In the genomic region with DNA sequence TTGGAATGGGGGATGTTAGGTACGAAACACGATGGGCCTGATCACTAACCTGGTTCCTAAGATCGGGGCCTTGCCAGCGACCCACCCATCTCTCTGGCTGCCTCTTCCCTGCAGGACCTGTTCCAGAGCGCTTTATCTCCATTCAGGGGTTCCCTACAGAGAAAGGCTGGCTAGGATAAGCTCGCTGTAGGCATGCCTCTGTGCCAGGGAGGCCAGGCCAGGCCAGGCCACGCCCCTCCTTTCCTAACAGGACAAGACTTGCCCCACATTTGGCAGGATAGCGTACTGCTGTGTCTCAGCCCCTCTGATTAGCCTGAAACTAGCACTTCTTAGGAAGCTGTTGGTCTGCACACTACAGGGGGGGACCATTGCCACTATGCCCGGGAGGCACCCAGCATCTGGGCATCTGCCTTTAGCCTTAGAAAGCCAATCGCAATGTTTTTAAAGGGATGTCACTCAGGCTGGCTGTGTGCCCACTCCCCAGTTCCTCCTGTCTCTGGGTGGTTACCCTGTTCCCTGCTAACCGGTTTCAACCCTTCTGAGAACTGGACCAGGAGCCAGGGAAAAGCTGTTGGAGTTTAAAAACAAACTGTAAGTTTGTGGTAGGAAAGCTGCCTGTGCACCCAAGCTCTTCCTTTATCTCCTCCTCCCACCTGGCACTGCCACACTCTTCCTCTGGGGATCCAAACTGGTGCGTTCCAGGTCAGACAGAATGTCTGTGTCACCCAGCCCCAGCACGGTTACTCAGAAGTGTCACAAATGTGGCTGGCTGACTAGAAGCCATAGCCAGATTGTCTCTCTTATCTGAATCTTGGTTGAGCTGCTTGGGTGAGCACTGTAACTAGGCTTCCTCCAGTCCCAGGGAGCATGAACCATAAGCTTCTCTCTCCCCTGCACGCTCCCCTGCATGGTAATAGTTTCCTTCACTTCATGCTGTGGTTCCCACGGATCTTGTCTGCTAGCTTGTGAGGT, we compare ENCODE assay signal across 8 mouse cellular contexts. TPM values are rescaled to one million over a fixed set of nuclear protein-coding genes. Genes with fewer than 3 reads are reported as not detected.
A peak's percentile ranks its signal among the peaks of the same experiment; 100 is the strongest.
DNase-seq lines count a peak whose midpoint lies in the region; ATAC-seq and TF ChIP-seq lines count a peak whose summit lies in the region.

No protein-coding gene starts in this region.

- 55% methylated on average over 15 of the region's 15 CpGs for WGBS in forebrain, embryonic 16.5 days
- WGBS in intestine, postnatal 0 days, result 68% methylated on average over 15 of the region's 15 CpGs

- H3K4me1 ChIP-seq in forebrain, embryonic 16.5 days (replicated peaks; ENCODE audit: control insufficient read depth, insufficient read depth, low read length), result peaks cover 21% of the 10 kb centered on the region
- no peaks in the 10 kb centered on the region for H3K4me1 ChIP-seq in intestine, postnatal 0 days (replicated peaks; ENCODE audit: control insufficient read depth, insufficient read depth, low read length)

- H3K9ac ChIP-seq in forebrain, embryonic 16.5 days (replicated peaks; ENCODE audit: low read depth, low read length), result no peak overlapping the region
- no peak overlapping the region for H3K9ac ChIP-seq in intestine, postnatal 0 days (ENCODE audit: low read depth, low read length)

- no peaks in the 10 kb centered on the region for H3K27me3 ChIP-seq in forebrain, embryonic 16.5 days (replicated peaks; ENCODE audit: control insufficient read depth, insufficient read depth, low read length)
- no peaks in the 10 kb centered on the region for H3K27me3 ChIP-seq in intestine, postnatal 0 days (replicated peaks; ENCODE audit: control insufficient read depth, insufficient read depth, low read length)

- TF ChIP-seq CTCF in intestine, postnatal 0 days (IDR thresholded peaks at IDR 0.05; ENCODE audit: low read depth), result no peak

- no peaks in the 10 kb centered on the region for H3K9me3 ChIP-seq in forebrain, embryonic 16.5 days (ENCODE audit: control insufficient read depth, low read length)
- no peaks in the 10 kb centered on the region for H3K9me3 ChIP-seq in intestine, postnatal 0 days (ENCODE audit: control insufficient read depth)

- H3K4me2 ChIP-seq in forebrain, embryonic 16.5 days (ENCODE audit: low read length), result no peak overlapping the region
- H3K4me2 ChIP-seq in intestine, postnatal 0 days (replicated peaks; ENCODE audit: low read depth), result no peak overlapping the region

- no peak overlapping the region for H3K4me3 ChIP-seq in forebrain, embryonic 16.5 days (replicated peaks; ENCODE audit: low read length)
- H3K4me3 ChIP-seq in intestine, postnatal 0 days (ENCODE audit: low read depth, low read length), result no peak overlapping the region

- H3K36me3 ChIP-seq in forebrain, embryonic 16.5 days (ENCODE audit: control insufficient read depth, insufficient read depth), result no peaks in the 10 kb centered on the region
- peaks cover 26% of the 10 kb centered on the region for H3K36me3 ChIP-seq in intestine, postnatal 0 days (ENCODE audit: control insufficient read depth, insufficient read depth)

- DNase-seq in gastrocnemius, adult 18-20 months (ENCODE audit: low spot score), result peak; percentile 52
- DNase-seq in gastrocnemius, postnatal 10 days, result no peak
- peak; percentile 85 for DNase-seq in Muller cell, postnatal 12 days (ENCODE audit: inconsistent ontology term)
- peak; percentile 48 for DNase-seq in lung, postnatal 25 days (ENCODE audit: low spot score)
- no peak for DNase-seq in thymus, postnatal 25 days
- no peak for DNase-seq in layer of hippocampus, adult 9-10 months (ENCODE audit: low spot score)

- peak; percentile 51 for ATAC-seq in forebrain, embryonic 16.5 days
- peak; percentile 34; the same call in 1 of the 2 replicates for ATAC-seq in intestine, postnatal 0 days

- H3K27ac ChIP-seq in forebrain, embryonic 16.5 days (ENCODE audit: low read length), result 0 out of 2 replicates have a peak overlapping the region, but pooled peaks have one; percentile 8
- no peak overlapping the region for H3K27ac ChIP-seq in intestine, postnatal 0 days (ENCODE audit: low read depth, low read length)

RNA-seq across cellular contexts. Expression of a gene that starts 50.9 kb away (rescaled TPM):
- total RNA-seq in gastrocnemius, adult 18-20 months (2021), result under 1 TPM in 1 of 2 experiments, not detected in 1; 0.26 TPM
- total RNA-seq in gastrocnemius, postnatal 10 days (2021), result under 1 TPM; 0.09 to 0.63 TPM
- 0.87 and 1.7 TPM in 2 replicates for polyA plus RNA-seq in forebrain, embryonic 16.5 days (2015; fragmentation: Nextera tagmentation; extraction: Ambion mirVana)
- polyA plus RNA-seq in intestine, postnatal 0 days (2015; fragmentation: Nextera tagmentation; extraction: Ambion mirVana), result 0.31 TPM in 2 replicates

Comparison
In these comparisons a context has a peak if more than half of its experiments do, and no peak if none do; other contexts are left out.
1. DNase-seq: peak in gastrocnemius, adult 18-20 months (single experiment), Muller cell, postnatal 12 days (single experiment) and lung, postnatal 25 days (single experiment); none in gastrocnemius, postnatal 10 days (single experiment), thymus, postnatal 25 days (single experiment) and layer of hippocampus, adult 9-10 months (single experiment).